In the genomic region with DNA sequence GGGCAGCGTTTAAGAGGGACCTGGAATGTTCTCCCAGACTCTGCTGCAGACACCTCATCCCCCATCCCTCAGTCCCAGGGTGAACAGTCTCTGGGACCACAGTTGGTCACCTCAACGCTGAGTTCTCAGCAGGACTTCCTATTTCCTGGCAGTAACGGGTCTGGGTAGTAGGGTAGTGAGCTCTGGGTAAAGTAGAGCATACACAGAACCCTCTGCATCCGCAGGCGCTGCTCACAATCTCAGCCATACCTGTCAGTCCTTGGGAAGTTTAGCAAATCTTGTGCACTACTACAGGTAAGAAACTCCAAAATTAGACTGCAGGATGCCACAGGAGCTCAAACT, we compare ENCODE assay signal across 8 mouse cellular contexts. TPM values are rescaled to one million over a fixed set of nuclear protein-coding genes. Genes with fewer than 3 reads are reported as not detected.
DNase-seq lines count a peak whose midpoint lies in the region; ATAC-seq and TF ChIP-seq lines count a peak whose summit lies in the region.

No protein-coding gene starts in this region.

- TF ChIP-seq CTCF in kidney, adult 2 months (conservative IDR thresholded peaks at IDR 0.05; ENCODE audit: insufficient read depth, insufficient read length, low read depth, low read length): no peak
- no peak for TF ChIP-seq CTCF in bone marrow, adult 2 months (IDR thresholded peaks at IDR 0.05; ENCODE audit: control insufficient read depth, insufficient read depth, low read length)
- TF ChIP-seq CTCF in hindbrain, postnatal 0 days (IDR thresholded peaks at IDR 0.05; ENCODE audit: low read depth): no peak

- peak overlapping the region; percentile 88; the same call in 1 of the 2 replicates for H3K9ac ChIP-seq in hindbrain, postnatal 0 days (replicated peaks; ENCODE audit: low read length)
- H3K9ac ChIP-seq in midbrain, embryonic 15.5 days: peak overlapping the region; percentile 93

- TF ChIP-seq POLR2A in kidney, adult 2 months (IDR thresholded peaks at IDR 0.05; ENCODE audit: low read depth, low read length): no peak
- no peak for TF ChIP-seq POLR2A in bone marrow, adult 2 months (IDR thresholded peaks at IDR 0.05; ENCODE audit: borderline replicate concordance, control insufficient read depth, low read depth, low read length)

- H3K27ac ChIP-seq in kidney, adult 2 months (ENCODE audit: insufficient read depth, low read depth, low read length): peak overlapping the region; percentile 48
- H3K27ac ChIP-seq in bone marrow, adult 2 months (ENCODE audit: control insufficient read depth, insufficient read depth, low read depth, low read length, poor library complexity): peak overlapping the region; percentile 77
- H3K27ac ChIP-seq in hindbrain, postnatal 0 days: peak overlapping the region; percentile 83
- peak overlapping the region; percentile 92 for H3K27ac ChIP-seq in midbrain, embryonic 15.5 days

- ATAC-seq in hindbrain, postnatal 0 days: no peak
- no peak; the same call in 1 of the 2 replicates for ATAC-seq in midbrain, embryonic 15.5 days (replicated peaks)

- H3K36me3 ChIP-seq in kidney, adult 2 months (ENCODE audit: control insufficient read depth, insufficient read depth, low read length): no peaks in the 10 kb centered on the region
- H3K36me3 ChIP-seq in hindbrain, postnatal 0 days (ENCODE audit: insufficient read depth, low read length): no peaks in the 10 kb centered on the region
- H3K36me3 ChIP-seq in midbrain, embryonic 15.5 days (replicated peaks): 0 out of 2 replicates have a peak, but pooled peaks cover under 1% of the 10 kb centered on the region

- peak overlapping the region; percentile 87 for H3K4me2 ChIP-seq in hindbrain, postnatal 0 days (ENCODE audit: low read depth, low read length)
- peak overlapping the region; percentile 85 for H3K4me2 ChIP-seq in midbrain, embryonic 15.5 days

- no peaks in the 10 kb centered on the region for H3K27me3 ChIP-seq in kidney, adult 2 months (replicated peaks; ENCODE audit: control insufficient read depth, insufficient read depth, low read length)
- H3K27me3 ChIP-seq in hindbrain, postnatal 0 days (ENCODE audit: insufficient read depth, low read length): no peaks in the 10 kb centered on the region
- no peaks in the 10 kb centered on the region for H3K27me3 ChIP-seq in midbrain, embryonic 15.5 days (replicated peaks)

- DNase-seq in kidney, adult 2 months: no peak
- no peak for DNase-seq in kidney, postnatal 36 days
- no peak for DNase-seq in hindbrain, postnatal 0 days (ENCODE audit: low spot score)
- no peak for DNase-seq in ovary, postnatal 14 days (ENCODE audit: low spot score)
- no peak for DNase-seq in frontal cortex, adult 2 months (ENCODE audit: extremely low spot score in 1 of 2, low spot score in 1 of 2)
- DNase-seq in kidney, postnatal 4 days: no peak

- WGBS in kidney, adult 2 months: 3% methylated on average over 5 of the region's 5 CpGs
- WGBS in bone marrow, adult 2 months: 0% methylated on average over 5 of the region's 5 CpGs
- 2% methylated on average over 5 of the region's 5 CpGs for WGBS in hindbrain, postnatal 0 days
- 4% methylated on average over 5 of the region's 5 CpGs for WGBS in midbrain, embryonic 15.5 days

- peaks cover 10% of the 10 kb centered on the region for H3K4me1 ChIP-seq in kidney, adult 2 months (ENCODE audit: control insufficient read depth, insufficient read depth, low read length)
- peaks cover 2% of the 10 kb centered on the region for H3K4me1 ChIP-seq in bone marrow, adult 2 months (ENCODE audit: control insufficient read depth, insufficient read depth, low read length)
- peaks cover 8% of the 10 kb centered on the region for H3K4me1 ChIP-seq in hindbrain, postnatal 0 days (ENCODE audit: insufficient read depth, low read length)
- H3K4me1 ChIP-seq in midbrain, embryonic 15.5 days: peaks cover 31% of the 10 kb centered on the region

- no peaks in the 10 kb centered on the region for H3K9me3 ChIP-seq in hindbrain, postnatal 0 days (ENCODE audit: low read length)
- no peaks in the 10 kb centered on the region for H3K9me3 ChIP-seq in midbrain, embryonic 15.5 days

- peak overlapping the region; percentile 47 for H3K4me3 ChIP-seq in kidney, adult 2 months (ENCODE audit: insufficient read depth, low read depth, low read length)
- peak overlapping the region; percentile 88 for H3K4me3 ChIP-seq in bone marrow, adult 2 months (replicated peaks; ENCODE audit: control insufficient read depth, low read depth, low read length)
- H3K4me3 ChIP-seq in hindbrain, postnatal 0 days (ENCODE audit: low read length): peak overlapping the region; percentile 75
- peak overlapping the region; percentile 86 for H3K4me3 ChIP-seq in midbrain, embryonic 15.5 days

RNA-seq across cellular contexts. Expression of gene Brf1, which starts 0.6 kb away (rescaled TPM):
- polyA plus RNA-seq in kidney, adult 2 months (2012; rRNA removed): 44.8 and 53.0 TPM in 2 replicates
- polyA plus RNA-seq in bone marrow, adult 2 months (2011; ENCODE audit: insufficient read depth, insufficient read length, low replicate concordance, missing spikeins): 54.8 and 94.0 TPM in 2 replicates
- 29.4 and 32.9 TPM in 2 replicates for total RNA-seq in hindbrain, postnatal 0 days (2014; rRNA removed)
- 39.0 and 40.8 TPM in 2 replicates for polyA plus RNA-seq in hindbrain, postnatal 0 days (2015; fragmentation: Nextera tagmentation; extraction: Ambion mirVana)
- 56.0 and 58.5 TPM in 2 replicates for polyA plus RNA-seq in midbrain, embryonic 15.5 days (2015; fragmentation: Nextera tagmentation; extraction: Ambion mirVana)
- polyA plus RNA-seq in frontal cortex, adult 2 months (2012; rRNA removed): 46.5 and 51.5 TPM in 2 replicates

RNA-seq across cellular contexts. Expression of gene Pacs2, which starts 13.2 kb away (rescaled TPM):
- 42.4 and 47.8 TPM in 2 replicates for polyA plus RNA-seq in kidney, adult 2 months (2012; rRNA removed)
- 25.9 and 33.7 TPM in 2 replicates for polyA plus RNA-seq in bone marrow, adult 2 months (2011; ENCODE audit: insufficient read depth, insufficient read length, low replicate concordance, missing spikeins)
- total RNA-seq in hindbrain, postnatal 0 days (2014; rRNA removed): 111 and 125 TPM in 2 replicates
- polyA plus RNA-seq in hindbrain, postnatal 0 days (2015; fragmentation: Nextera tagmentation; extraction: Ambion mirVana): 20.3 and 20.6 TPM in 2 replicates
- polyA plus RNA-seq in midbrain, embryonic 15.5 days (2015; fragmentation: Nextera tagmentation; extraction: Ambion mirVana): 34.6 and 35.1 TPM in 2 replicates
- 70.3 and 72.3 TPM in 2 replicates for polyA plus RNA-seq in frontal cortex, adult 2 months (2012; rRNA removed)

RNA-seq across cellular contexts. Expression of gene Btbd6, which starts 24.8 kb away (rescaled TPM):
- 31.8 and 45.2 TPM in 2 replicates for polyA plus RNA-seq in kidney, adult 2 months (2012; rRNA removed)
- polyA plus RNA-seq in bone marrow, adult 2 months (2011; ENCODE audit: insufficient read depth, insufficient read length, low replicate concordance, missing spikeins): 3.3 and 6.3 TPM in 2 replicates
- total RNA-seq in hindbrain, postnatal 0 days (2014; rRNA removed): 71.0 and 76.1 TPM in 2 replicates
- polyA plus RNA-seq in hindbrain, postnatal 0 days (2015; fragmentation: Nextera tagmentation; extraction: Ambion mirVana): 52.1 and 52.9 TPM in 2 replicates
- 57.4 and 60.2 TPM in 2 replicates for polyA plus RNA-seq in midbrain, embryonic 15.5 days (2015; fragmentation: Nextera tagmentation; extraction: Ambion mirVana)
- polyA plus RNA-seq in frontal cortex, adult 2 months (2012; rRNA removed): 70.7 and 75.5 TPM in 2 replicates

RNA-seq across cellular contexts. Expression of gene Nudt14, which starts 59.2 kb away (rescaled TPM):
- 66.1 and 73.0 TPM in 2 replicates for polyA plus RNA-seq in kidney, adult 2 months (2012; rRNA removed)
- polyA plus RNA-seq in bone marrow, adult 2 months (2011; ENCODE audit: insufficient read depth, insufficient read length, low replicate concordance, missing spikeins): 7.3 and 31.0 TPM in 2 replicates
- total RNA-seq in hindbrain, postnatal 0 days (2014; rRNA removed): 29.0 and 29.4 TPM in 2 replicates
- polyA plus RNA-seq in hindbrain, postnatal 0 days (2015; fragmentation: Nextera tagmentation; extraction: Ambion mirVana): 51.7 and 54.8 TPM in 2 replicates
- polyA plus RNA-seq in midbrain, embryonic 15.5 days (2015; fragmentation: Nextera tagmentation; extraction: Ambion mirVana): 60.6 and 60.8 TPM in 2 replicates
- 19.0 and 22.4 TPM in 2 replicates for polyA plus RNA-seq in frontal cortex, adult 2 months (2012; rRNA removed)
